Mouse (Mus musculus) heart, adult 10 weeks (tissue): ENCODE results near the gene Adk. TPM values are rescaled to one million over a fixed set of nuclear protein-coding genes. Genes with fewer than 3 reads are reported as not detected.

Source experiments
- polyA plus RNA-seq: library from polyadenylated mRNA; stranded (reverse); fragments of 350-450 nt; fragmentation: Illumina TruSeq; extraction: RNeasy Lipid Tissue Mini Kit (QIAGEN cat#74804); gene quantifications from one replicate; pipeline ENCODE4 v1.2.3, GENCODE M21; 2014; ENCODE audit warnings: low read depth, low replicate concordance

The Adk gene
- 186 TPM for polyA plus RNA-seq

GRCm38 (mm10) chr14:21052112-21052780, at the start of gene Adk, which contains the start of gene Ap3m1:
TSS of gene Adk (plus strand) at chr14:21052574.
TSS of gene Ap3m1 (minus strand) at chr14:21052508.

DNA sequence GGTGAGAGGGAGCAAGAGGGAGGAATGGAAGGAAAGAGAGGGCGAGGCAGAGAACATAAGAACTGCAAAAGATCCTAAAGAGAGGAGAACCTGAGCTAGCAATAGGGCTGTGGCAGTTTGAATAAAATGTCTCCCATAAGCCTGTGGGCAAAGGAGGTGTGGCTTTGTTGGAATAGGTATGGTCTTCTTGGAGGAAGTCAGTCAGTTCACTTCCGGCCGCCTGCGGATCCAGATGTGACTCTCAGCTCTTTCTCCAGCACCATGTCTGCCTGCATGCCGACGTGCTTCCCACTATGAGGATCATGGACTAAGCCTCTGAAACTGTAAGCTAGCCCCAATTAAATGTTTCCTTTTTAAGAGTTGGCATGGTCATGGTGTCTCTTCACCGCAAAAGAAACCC, 428.9 kb downstream of the Adk start, which contains the start of gene Kat6b:
Gene Kat6b (plus strand): TSS at position 204 of the 400 bp plus-strand sequence.

Other genes starting within 250 kb of the Adk start
- gene Plau, start 215.9 kb upstream of the Adk start, polyA plus RNA-seq: 2.6 TPM
- gene Vcl, start 123.2 kb upstream of the Adk start, polyA plus RNA-seq: 79.5 TPM
- gene Ap3m1, start 66 bp upstream of the Adk start, polyA plus RNA-seq: 47.8 TPM